Mouse (Mus musculus) testis, adult 2 months (tissue): ENCODE measurements around the gene Gm47996.

Experiments used
- CTCF ChIP-seq: fragments of 200-500 bp; IDR thresholded peaks from 2 replicates; pipeline ENCODE4 v1.5.1; 2012; ENCODE audit warnings: low read depth, mild to moderate bottlenecking, inconsistent platforms, low read length, moderate library complexity; ENCODE audit not compliant: control insufficient read depth, insufficient read depth, insufficient replicate concordance
- POLR2A ChIP-seq: fragments of 200-500 bp; IDR thresholded peaks from 2 replicates; pipeline ENCODE4 v1.6.1; 2012; ENCODE audit warnings: low read depth, mild to moderate bottlenecking, inconsistent platforms, low read length, moderate library complexity; ENCODE audit not compliant: control insufficient read depth

GRCm38 (mm10) chr1:151222561-151223267 lies 12.8 kb downstream of the Gm47996 start:
- TF ChIP-seq CTCF (no peak), POLR2A (no peak)
